Mouse (Mus musculus) brain, embryonic 14.5 days (tissue): ENCODE measurements at regions not wholly inside any gene's neighbourhood (a gene's known extent, or its start where the extent isn't known, plus 50 kb on each side); places are given as distances from the start of the nearest gene placed in this dataset.

Source experiments
- CTCF ChIP-seq: fragments of 200-500 bp; IDR thresholded peaks from 2 replicates; pipeline ENCODE4 v1.5.1; 2012; ENCODE audit warnings: inconsistent platforms, mild to moderate bottlenecking, moderate library complexity, borderline replicate concordance; ENCODE audit not compliant: insufficient read depth, insufficient read length; ENCODE audit errors: extremely low read depth
- POLR2A ChIP-seq: fragments of 200-500 bp; IDR thresholded peaks from 2 replicates; pipeline ENCODE4 v1.6.1; 2012; ENCODE audit warnings: mild to moderate bottlenecking, inconsistent platforms, borderline replicate concordance; ENCODE audit not compliant: poor library complexity, insufficient read depth, insufficient read length, severe bottlenecking; ENCODE audit errors: extremely low read depth

GRCm38 (mm10) chr2:147244406-147244805 lies 50.4 kb upstream of the Nkx2-2 start:
- TF ChIP-seq CTCF (no peak), POLR2A (no peak)
